Mouse (Mus musculus): ENCODE measurements around the gene Vwa8. TPM values are rescaled to one million over a fixed set of nuclear protein-coding genes. Genes with fewer than 3 reads are reported as not detected.
"Not testable (repeated sequence)": the region's sequence is repeated elsewhere in the genome, so short reads cannot be mapped to it uniquely, and the experiment has no call there.

Gene Vwa8
- polyA plus RNA-seq, 1 experiment from 2014 or later, result 7.2 TPM

DNA sequence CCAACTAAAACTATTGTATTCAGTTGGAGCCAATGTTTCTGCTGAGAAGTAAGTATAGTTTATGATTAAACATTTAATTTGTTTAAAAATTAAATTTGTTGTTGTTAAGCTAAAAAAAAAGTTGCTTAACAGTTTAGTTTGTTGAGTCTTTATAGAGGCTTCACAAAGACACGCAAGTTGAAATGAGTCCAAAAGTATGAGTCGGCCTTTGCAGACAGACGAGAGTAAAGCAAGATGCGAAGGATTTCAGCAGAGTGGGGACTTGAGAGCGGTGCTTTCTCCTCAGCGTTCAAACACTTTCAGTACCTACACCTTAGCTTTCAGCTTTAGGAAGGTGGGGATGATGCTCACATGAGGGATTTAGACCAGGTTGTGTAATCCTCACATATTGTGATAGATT lies 85.7 kb downstream of the Vwa8 start:
- Histone ChIP-seq H3K27me3 (ENCODE audit: low read depth, poor library complexity, severe bottlenecking) (no peaks in the 10 kb centered on the region), H3K4me3 (no peak overlapping the region), H3K9me3 (replicated peaks) (no peaks in the 10 kb centered on the region), H3K27ac (replicated peaks) (no peak overlapping the region), H3K36me3 (no peaks in the 10 kb centered on the region), H3K4me1 (no peaks in the 10 kb centered on the region)
- DNase-seq (ENCODE audit: low spot score), result no peak
- 95% methylated on average over 6 of the region's 6 CpGs for WGBS

DNA sequence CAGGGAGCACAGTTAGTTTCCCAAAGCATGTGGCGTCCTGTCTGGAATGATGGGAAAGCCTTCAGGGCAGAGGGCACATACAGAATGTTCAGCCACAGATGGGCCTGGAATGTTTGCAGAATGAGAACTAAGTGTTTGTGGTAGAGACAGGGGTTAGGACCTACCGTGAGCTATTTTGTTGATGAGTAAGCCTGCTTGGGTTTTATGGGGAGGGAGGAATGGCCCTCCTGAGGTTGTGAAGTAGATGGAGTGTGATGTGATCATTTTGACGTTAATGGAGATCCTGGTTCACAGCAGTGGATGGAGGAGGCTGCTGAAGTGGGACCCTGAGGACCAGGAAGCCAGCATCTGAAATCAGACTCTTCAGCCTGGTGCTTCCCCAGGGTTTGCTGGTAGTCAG lies 86.9 kb downstream of the Vwa8 start:
- no peaks in the 10 kb centered on the region for H3K9me3 ChIP-seq (replicated peaks)
- 75% methylated on average over 3 of the region's 3 CpGs for WGBS
- no peaks in the 10 kb centered on the region for H3K4me1 ChIP-seq
- no peak overlapping the region for H3K4me3 ChIP-seq
- no peak for DNase-seq (ENCODE audit: low spot score)
- no peaks in the 10 kb centered on the region for H3K27me3 ChIP-seq (ENCODE audit: low read depth, poor library complexity, severe bottlenecking)
- H3K36me3 ChIP-seq, result no peaks in the 10 kb centered on the region
- H3K27ac ChIP-seq (replicated peaks), result no peak overlapping the region

DNA sequence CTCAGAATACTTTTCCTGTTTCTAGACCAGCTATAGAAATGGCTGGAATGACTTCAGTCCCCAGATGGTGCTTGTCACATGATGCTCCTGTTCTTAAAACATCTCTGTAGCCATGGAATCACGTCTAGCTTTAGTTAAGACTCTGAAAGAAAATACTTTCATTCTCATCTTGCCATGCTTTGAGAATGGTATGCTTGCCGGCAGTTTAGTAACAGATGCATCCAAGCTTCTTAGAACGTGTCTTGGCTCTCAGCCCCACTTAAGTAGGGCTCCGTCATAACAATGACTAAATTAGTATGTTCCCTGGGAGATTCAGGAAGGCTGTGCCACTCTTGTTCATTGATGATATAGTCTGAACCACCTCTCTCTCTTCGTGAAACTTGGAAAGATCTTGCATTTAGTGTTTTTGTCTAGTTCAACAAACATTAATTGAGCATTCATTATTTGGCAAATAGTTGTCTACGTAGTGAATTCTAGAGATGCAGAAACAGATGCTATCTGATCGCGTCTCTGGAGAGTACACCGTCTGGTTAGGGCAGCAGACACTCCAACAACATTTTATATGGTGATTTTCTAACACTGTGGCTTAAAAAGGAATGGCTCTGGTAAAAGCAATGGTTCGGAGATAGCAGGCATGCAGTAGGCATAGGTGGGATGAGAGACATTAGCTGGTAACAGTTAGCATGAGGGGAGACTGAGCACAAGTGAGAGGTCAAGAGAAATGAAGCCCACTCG lies 93.1 kb downstream of the Vwa8 start:
- Histone ChIP-seq H3K27me3 (ENCODE audit: low read depth, poor library complexity, severe bottlenecking) (no peaks in the 10 kb centered on the region), H3K9me3 (replicated peaks) (no peaks in the 10 kb centered on the region), H3K4me3 (no peak overlapping the region), H3K27ac (replicated peaks) (no peak overlapping the region), H3K4me1 (no peaks in the 10 kb centered on the region), H3K36me3 (no peaks in the 10 kb centered on the region)
- no peak for DNase-seq (ENCODE audit: low spot score)
- 90% methylated on average over 11 of the region's 11 CpGs for WGBS

DNA sequence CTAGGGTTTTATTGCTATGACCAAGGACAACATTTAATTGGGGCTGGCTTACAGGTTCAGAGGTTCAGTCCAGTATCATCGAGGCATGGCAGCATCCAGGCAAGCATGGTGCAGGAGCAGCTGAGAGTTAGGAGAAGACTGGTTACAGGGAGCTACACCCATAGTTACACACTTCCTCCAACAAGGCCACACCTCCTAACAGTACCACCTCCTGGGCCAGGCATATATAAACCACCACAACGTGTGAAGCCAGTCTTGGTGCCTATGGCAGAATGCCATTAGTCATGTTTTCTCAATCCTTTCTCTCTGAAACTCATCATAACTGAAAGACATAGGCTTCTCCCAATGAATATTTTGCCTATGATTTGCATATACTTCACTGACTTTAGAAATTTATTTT lies 106.9 kb downstream of the Vwa8 start:
- Histone ChIP-seq H3K36me3 (peaks cover 5% of the 10 kb centered on the region; the same call in 1 of the 2 replicates), H3K9me3 (replicated peaks) (no peaks in the 10 kb centered on the region), H3K4me3 (no peak overlapping the region), H3K27ac (replicated peaks) (no peak overlapping the region), H3K4me1 (no peaks in the 10 kb centered on the region), H3K27me3 (ENCODE audit: low read depth, poor library complexity, severe bottlenecking) (no peaks in the 10 kb centered on the region)
- 83% methylated on average over 2 of the region's 2 CpGs for WGBS
- DNase-seq (ENCODE audit: low spot score), result no peak

DNA sequence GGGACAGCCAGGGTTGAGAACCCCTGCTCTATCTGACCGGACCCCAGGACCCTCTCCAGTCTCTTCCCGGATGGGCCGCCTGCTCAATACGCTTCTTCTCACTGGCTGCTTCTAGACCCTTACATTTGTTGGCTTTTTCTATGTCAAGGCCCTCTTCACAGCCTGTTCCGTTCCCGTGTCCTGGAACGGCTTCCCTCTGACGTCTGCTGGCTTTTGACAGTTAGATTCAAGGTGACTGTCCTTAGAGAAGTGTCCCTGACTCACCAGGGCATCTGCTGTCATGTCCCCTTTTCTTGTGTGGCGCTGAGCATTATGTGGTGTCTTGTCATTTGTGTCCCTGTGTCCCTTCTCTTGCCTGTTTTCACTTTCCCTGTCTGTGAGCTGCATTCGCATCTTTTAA lies 121.8 kb downstream of the Vwa8 start:
- H3K4me1 ChIP-seq, result peaks cover 5% of the 10 kb centered on the region; the same call in 1 of the 2 replicates
- no peak overlapping the region for H3K27ac ChIP-seq (replicated peaks)
- no peak for DNase-seq (ENCODE audit: low spot score)
- no peaks in the 10 kb centered on the region for H3K36me3 ChIP-seq
- H3K27me3 ChIP-seq (ENCODE audit: low read depth, poor library complexity, severe bottlenecking), result no peaks in the 10 kb centered on the region
- WGBS, result 94% methylated on average over 10 of the region's 10 CpGs
- H3K9me3 ChIP-seq (replicated peaks), result no peaks in the 10 kb centered on the region
- H3K4me3 ChIP-seq, result no peak overlapping the region

DNA sequence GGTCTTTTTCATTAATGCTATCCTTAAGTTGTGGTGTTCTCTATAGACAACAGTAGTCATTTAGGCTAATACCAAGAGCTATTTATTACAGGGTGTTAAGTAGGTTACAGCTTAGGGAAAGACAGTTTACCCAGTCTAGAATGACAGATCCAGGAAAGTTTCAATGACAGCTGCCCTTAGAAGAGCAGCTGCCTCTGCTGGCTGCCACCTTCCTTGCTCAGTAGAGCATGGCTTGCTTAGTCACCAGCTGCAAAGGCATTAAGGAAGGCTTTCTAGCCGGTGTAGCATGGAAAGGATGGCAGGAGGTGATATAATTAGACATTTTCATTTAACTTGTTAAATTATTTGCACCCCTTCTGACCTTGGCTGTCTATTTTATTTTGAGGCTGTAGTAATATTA lies 123.6 kb downstream of the Vwa8 start:
- H3K9me3 ChIP-seq (replicated peaks), result no peaks in the 10 kb centered on the region
- H3K27me3 ChIP-seq (ENCODE audit: low read depth, poor library complexity, severe bottlenecking), result no peaks in the 10 kb centered on the region
- 48% methylated on average over 1 of the region's 1 CpGs for WGBS
- no peaks in the 10 kb centered on the region for H3K36me3 ChIP-seq
- no peak for DNase-seq (ENCODE audit: low spot score)
- no peak overlapping the region for H3K4me3 ChIP-seq
- peaks cover 5% of the 10 kb centered on the region; the same call in 1 of the 2 replicates for H3K4me1 ChIP-seq
- no peak overlapping the region for H3K27ac ChIP-seq (replicated peaks)

DNA sequence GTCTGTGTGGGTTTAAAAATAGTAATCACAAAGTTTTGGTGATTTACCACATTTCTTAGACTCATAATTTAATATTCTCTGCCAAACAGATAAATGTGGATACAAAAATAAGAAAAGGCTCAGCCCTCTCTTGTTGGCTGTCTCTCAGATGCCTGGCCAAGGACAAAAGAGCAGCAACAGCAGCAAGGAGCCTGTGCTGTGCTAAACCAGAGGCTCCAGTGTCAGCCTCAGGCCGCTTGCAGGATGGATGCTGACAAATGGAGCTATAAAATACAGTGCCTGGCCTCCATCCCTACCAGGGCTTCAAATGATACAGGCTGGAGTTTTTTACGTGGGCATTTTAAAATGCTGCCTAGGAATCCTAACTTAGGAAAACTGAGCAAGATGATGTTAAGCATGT lies 134.3 kb downstream of the Vwa8 start:
- WGBS, result 82% methylated on average over 2 of the region's 2 CpGs

DNA sequence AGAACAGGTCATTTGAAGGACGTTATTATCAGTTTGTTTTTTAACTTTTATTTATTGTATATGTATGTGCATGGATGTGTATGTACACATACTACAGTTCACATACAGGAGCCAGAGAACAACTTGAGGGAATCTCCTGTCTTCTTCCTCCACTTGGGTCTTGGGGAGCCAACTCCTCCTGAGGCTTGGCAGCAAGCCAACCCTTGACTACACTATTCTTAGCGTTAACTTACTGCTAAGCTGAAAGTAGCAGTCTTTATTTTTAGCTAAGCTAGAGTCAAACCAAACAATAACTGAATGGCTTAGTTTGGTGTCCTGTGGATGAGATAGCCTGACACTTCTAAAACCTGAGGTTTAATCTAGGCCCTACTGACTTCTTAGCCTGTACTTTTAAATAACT lies 135.4 kb downstream of the Vwa8 start:
- H3K9me3 ChIP-seq (replicated peaks), result no peaks in the 10 kb centered on the region
- no peaks in the 10 kb centered on the region for H3K36me3 ChIP-seq
- H3K27ac ChIP-seq (replicated peaks), result no peak overlapping the region
- WGBS, result 84% methylated on average over 2 of the region's 2 CpGs
- H3K4me1 ChIP-seq, result no peaks in the 10 kb centered on the region
- no peak overlapping the region for H3K4me3 ChIP-seq
- DNase-seq (ENCODE audit: low spot score), result no peak
- H3K27me3 ChIP-seq (ENCODE audit: low read depth, poor library complexity, severe bottlenecking), result no peaks in the 10 kb centered on the region

More for the DNA sequence above, 134.3 kb downstream of the Vwa8 start:
- Histone ChIP-seq H3K27me3 (ENCODE audit: low read depth, poor library complexity, severe bottlenecking) (no peaks in the 10 kb centered on the region), H3K4me3 (no peak overlapping the region), H3K36me3 (no peaks in the 10 kb centered on the region), H3K4me1 (no peaks in the 10 kb centered on the region), H3K27ac (replicated peaks) (no peak overlapping the region), H3K9me3 (replicated peaks) (no peaks in the 10 kb centered on the region)
- DNase-seq (ENCODE audit: low spot score), result no peak

DNA sequence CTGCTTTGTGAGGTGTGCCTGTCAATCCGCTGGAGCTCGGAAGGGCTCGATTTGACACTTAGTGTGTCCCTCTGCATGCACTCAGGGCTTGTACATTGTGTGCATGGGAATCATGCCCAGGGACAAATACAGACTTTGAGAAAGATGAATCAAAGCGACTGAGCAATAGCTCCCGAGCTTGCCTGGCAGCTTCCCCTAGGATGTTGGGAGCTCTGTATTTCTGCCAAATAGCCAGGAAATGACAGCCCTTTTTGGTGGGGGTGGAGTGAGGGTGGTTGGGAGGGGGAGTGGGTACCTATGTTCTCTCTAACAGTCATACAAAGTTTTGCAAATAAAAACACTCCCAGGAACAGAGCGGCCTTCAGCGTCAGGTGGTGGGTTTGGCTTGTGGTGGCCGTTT lies 138.7 kb downstream of the Vwa8 start:
- H3K9me3 ChIP-seq (replicated peaks), result no peaks in the 10 kb centered on the region
- H3K4me3 ChIP-seq, result no peak overlapping the region
- no peak overlapping the region for H3K27ac ChIP-seq (replicated peaks)
- no peak for DNase-seq (ENCODE audit: low spot score)
- no peaks in the 10 kb centered on the region for H3K4me1 ChIP-seq
- WGBS, result 94% methylated on average over 8 of the region's 8 CpGs
- no peaks in the 10 kb centered on the region for H3K36me3 ChIP-seq
- no peaks in the 10 kb centered on the region for H3K27me3 ChIP-seq (ENCODE audit: low read depth, poor library complexity, severe bottlenecking)

DNA sequence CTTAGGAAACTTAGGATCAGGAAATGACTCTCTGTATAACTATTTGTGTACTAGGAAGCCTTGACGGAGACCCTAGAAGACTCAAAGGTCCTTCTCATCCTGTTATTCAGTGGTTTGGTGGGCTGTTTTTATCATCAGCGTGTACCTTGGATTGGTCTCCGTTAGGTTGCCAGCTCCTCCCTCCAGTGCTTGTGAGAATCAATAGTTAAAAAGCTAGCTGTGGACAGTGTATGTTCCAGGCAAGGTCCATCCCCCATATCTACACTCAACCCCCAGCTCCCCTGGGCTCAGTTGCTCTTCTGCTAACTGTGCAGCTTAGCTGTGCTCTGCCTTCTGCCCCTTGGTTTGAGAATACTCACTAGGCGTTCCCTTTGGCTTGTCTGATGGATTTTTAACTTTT lies 143.6 kb downstream of the Vwa8 start:
- DNase-seq (ENCODE audit: low spot score), result no peak
- Histone ChIP-seq H3K36me3 (no peaks in the 10 kb centered on the region), H3K4me3 (no peak overlapping the region), H3K9me3 (replicated peaks) (no peaks in the 10 kb centered on the region), H3K4me1 (no peaks in the 10 kb centered on the region), H3K27me3 (ENCODE audit: low read depth, poor library complexity, severe bottlenecking) (no peaks in the 10 kb centered on the region), H3K27ac (replicated peaks) (no peak overlapping the region)
- 78% methylated on average over 4 of the region's 4 CpGs for WGBS

DNA sequence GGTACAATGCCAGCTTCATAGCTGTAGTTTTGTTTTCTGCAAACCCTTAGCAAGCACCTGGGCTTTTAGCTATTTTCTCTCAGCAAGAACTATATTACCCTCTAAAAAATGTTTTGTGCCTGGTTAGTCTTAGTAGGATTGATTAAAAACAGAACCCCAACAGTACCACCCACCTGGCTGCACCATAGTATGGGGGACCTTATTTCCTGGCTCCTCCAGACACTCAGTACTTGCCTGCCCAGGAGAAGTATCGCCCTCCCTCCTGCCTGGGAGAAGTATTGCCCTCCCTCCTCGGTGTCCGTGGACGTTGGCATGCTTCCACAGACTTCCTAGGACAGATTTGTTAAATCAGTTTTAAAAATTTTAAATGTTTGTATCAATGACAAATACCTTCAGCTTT lies 144.7 kb downstream of the Vwa8 start:
- H3K4me3 ChIP-seq, result no peak overlapping the region
- H3K9me3 ChIP-seq (replicated peaks), result no peaks in the 10 kb centered on the region
- no peaks in the 10 kb centered on the region for H3K36me3 ChIP-seq
- H3K4me1 ChIP-seq, result no peaks in the 10 kb centered on the region
- 86% methylated on average over 4 of the region's 4 CpGs for WGBS
- H3K27ac ChIP-seq (replicated peaks), result no peak overlapping the region
- DNase-seq (ENCODE audit: low spot score), result no peak
- no peaks in the 10 kb centered on the region for H3K27me3 ChIP-seq (ENCODE audit: low read depth, poor library complexity, severe bottlenecking)

DNA sequence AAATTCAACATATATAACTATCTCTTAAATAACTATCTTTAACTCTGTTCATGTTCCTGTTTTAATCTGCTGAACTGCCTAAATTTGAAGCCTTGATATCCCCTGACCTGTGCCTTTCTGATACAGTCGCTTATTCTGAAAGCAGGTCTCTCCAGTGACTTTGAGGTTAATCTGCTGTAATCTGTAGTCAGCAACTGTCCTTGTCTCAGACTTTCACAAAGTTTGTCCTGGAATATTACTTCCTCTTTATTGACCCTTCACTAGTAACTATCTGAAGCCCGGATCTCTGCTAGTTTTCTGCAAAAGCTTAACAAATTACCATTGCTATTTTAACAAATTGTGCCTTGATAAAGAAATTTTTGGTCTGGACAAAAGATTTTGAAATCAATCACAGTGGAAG lies 147.5 kb downstream of the Vwa8 start:
- WGBS, result 97% methylated on average over 2 of the region's 2 CpGs

DNA sequence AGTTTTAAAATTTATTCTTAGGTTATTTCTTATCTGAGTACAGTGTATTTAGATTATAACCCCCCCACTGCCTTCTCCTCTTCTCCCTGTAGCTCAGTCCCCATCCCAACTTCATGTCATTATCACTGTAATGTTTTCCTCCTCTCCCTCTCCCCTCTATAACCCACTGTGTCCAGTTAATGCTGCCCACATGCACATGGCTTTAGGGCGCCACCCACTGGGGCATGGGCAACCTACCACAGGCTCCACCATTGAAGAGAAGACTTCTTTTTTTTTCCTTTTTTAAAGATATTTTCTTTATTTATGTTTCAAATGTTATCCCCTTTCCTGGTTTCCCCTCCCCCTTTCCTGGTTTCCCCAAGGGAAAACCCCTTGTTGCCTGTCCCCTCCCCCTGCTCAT lies 154.7 kb downstream of the Vwa8 start:
- no peak overlapping the region for H3K27ac ChIP-seq (replicated peaks)
- H3K27me3 ChIP-seq (ENCODE audit: low read depth, poor library complexity, severe bottlenecking), result no peaks in the 10 kb centered on the region
- WGBS, result 59% methylated on average over 1 of the region's 1 CpGs
- no peak for DNase-seq (ENCODE audit: low spot score)
- H3K9me3 ChIP-seq (replicated peaks), result no peaks in the 10 kb centered on the region
- no peaks in the 10 kb centered on the region for H3K36me3 ChIP-seq
- no peaks in the 10 kb centered on the region for H3K4me1 ChIP-seq
- no peak overlapping the region for H3K4me3 ChIP-seq

More for the DNA sequence above, 147.5 kb downstream of the Vwa8 start:
- Histone ChIP-seq H3K4me1 (no peaks in the 10 kb centered on the region), H3K27me3 (ENCODE audit: low read depth, poor library complexity, severe bottlenecking) (no peaks in the 10 kb centered on the region), H3K9me3 (replicated peaks) (no peaks in the 10 kb centered on the region), H3K36me3 (no peaks in the 10 kb centered on the region), H3K4me3 (no peak overlapping the region), H3K27ac (replicated peaks) (no peak overlapping the region)
- DNase-seq (ENCODE audit: low spot score), result no peak

DNA sequence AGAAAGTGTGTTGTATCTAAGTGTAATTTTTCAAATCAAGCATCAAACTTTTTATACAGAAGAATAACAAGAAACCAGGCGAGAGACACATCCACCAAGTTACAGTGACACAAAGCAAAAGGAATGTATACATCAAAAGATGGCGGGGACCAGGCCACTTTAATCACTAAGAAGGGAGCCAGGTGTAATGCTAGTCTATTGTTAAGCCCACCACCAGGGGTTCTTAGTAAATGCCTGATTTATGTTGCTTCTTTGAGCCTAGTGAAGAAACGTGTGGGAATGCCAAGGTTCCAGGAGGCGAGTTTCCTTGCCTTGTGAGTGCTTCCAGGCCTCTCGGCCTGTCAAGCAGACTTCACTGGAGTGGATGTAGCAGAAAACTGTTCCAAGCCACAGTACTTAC lies 168.9 kb downstream of the Vwa8 start:
- 86% methylated on average over 5 of the region's 5 CpGs for WGBS
- DNase-seq (ENCODE audit: low spot score); H3K27me3 ChIP-seq (ENCODE audit: low read depth, poor library complexity, severe bottlenecking); H3K27ac ChIP-seq (replicated peaks); H3K4me3 ChIP-seq; H3K36me3 ChIP-seq; H3K9me3 ChIP-seq (replicated peaks): not testable (repeated sequence)
- H3K4me1 ChIP-seq, result peaks cover 19% of the 10 kb centered on the region

Data from midbrain, embryonic 10.5 days (tissue).